Mouse (Mus musculus) CH12.LX (cell line): ENCODE measurements around the gene Slc24a3. TPM values are rescaled to one million over a fixed set of nuclear protein-coding genes. Genes with fewer than 3 reads are reported as not detected.

Experiments
- DNase-seq: peaks from one replicate; pipeline ENCODE4 v3.0.0-alpha.2; 2013; ENCODE audit errors: extremely low read depth
- H3K27ac ChIP-seq: 2 replicates; pipeline ENCODE4 v1.5.1; 2012; ENCODE audit warnings: low read depth, mild to moderate bottlenecking, control low read depth, moderate library complexity; ENCODE audit not compliant: insufficient read depth
- H3K27me3 ChIP-seq: replicated peaks from 2 replicates; pipeline ENCODE3; 2012; ENCODE audit warnings: inconsistent platforms
- H3K36me3 ChIP-seq, 2 experiments: replicated peaks in 1 of 2; 2 replicates each; pipeline versions ENCODE3 to v1.6.1; 2012; ENCODE audit warnings: inconsistent platforms in 1 of 2, low read length in 1 of 2, mild to moderate bottlenecking in 1 of 2, mixed read lengths in 1 of 2, moderate library complexity in 1 of 2; ENCODE audit not compliant: control insufficient read depth in 1 of 2, insufficient read depth in 1 of 2
- H3K4me1 ChIP-seq, 2 experiments: 2 replicates each; pipeline ENCODE4 v1.6.1; 2012; ENCODE audit warnings: inconsistent platforms in 1 of 2, moderate library complexity in 1 of 2; ENCODE audit not compliant: insufficient read depth in 2 of 2, control insufficient read depth in 1 of 2
- H3K4me2 ChIP-seq: 2 replicates; pipeline ENCODE4 v1.6.1; 2012; ENCODE audit warnings: low read depth, mild to moderate bottlenecking, control low read depth; ENCODE audit not compliant: poor library complexity, insufficient read depth, severe bottlenecking
- H3K4me3 ChIP-seq, 3 experiments: fragments of 150-350 bp in 1 of 3; sonication (generic) in 1 of 3; replicated peaks in 1 of 3; 2 replicates each; pipeline versions ENCODE3 to v1.5.1; 2011 to 2012; ENCODE audit warnings: low read depth in 2 of 3, low read length in 2 of 3, mild to moderate bottlenecking in 2 of 3, moderate library complexity in 2 of 3, control low read depth in 1 of 3, improper control_type of control experiment in 1 of 3, inconsistent platforms in 1 of 3, mixed read lengths in 1 of 3; ENCODE audit not compliant: poor library complexity in 1 of 3
- H3K79me2 ChIP-seq: replicated peaks from 2 replicates; pipeline ENCODE4 v1.6.1; 2012; ENCODE audit warnings: mild to moderate bottlenecking, moderate library complexity; ENCODE audit not compliant: control insufficient read depth, poor library complexity, insufficient read depth, severe bottlenecking; ENCODE audit errors: extremely low read depth
- H3K9ac ChIP-seq: 2 replicates; pipeline ENCODE4 v1.6.1; 2012; ENCODE audit warnings: low read depth, mild to moderate bottlenecking, control low read depth, moderate library complexity; ENCODE audit not compliant: insufficient read depth
- H3K9me3 ChIP-seq: replicated peaks from 2 replicates; pipeline ENCODE3; 2012; ENCODE audit warnings: low read length, inconsistent platforms, mixed read lengths
- CHD2 ChIP-seq: IDR thresholded peaks from 2 replicates; pipeline ENCODE4 v1.6.1; 2011; ENCODE audit warnings: low read length, improper control_type of control experiment
- CTCF ChIP-seq, 2 experiments: IDR thresholded peaks in 1 of 2; conservative IDR thresholded peaks in 1 of 2; 2 replicates each; pipeline ENCODE4 v1.5.1; 2011 to 2012; ENCODE audit warnings: low read depth in 2 of 2, low read length in 2 of 2, improper control_type of control experiment in 1 of 2, inconsistent platforms in 1 of 2, mild to moderate bottlenecking in 1 of 2, moderate library complexity in 1 of 2
- ELF1 ChIP-seq: IDR thresholded peaks from 2 replicates; pipeline ENCODE4 v1.6.1; 2014; ENCODE audit warnings: low read depth, mild to moderate bottlenecking, inconsistent platforms, low read length, improper control_type of control experiment
- ETS1 ChIP-seq: conservative IDR thresholded peaks from 2 replicates; pipeline ENCODE4 v1.6.1; 2012; ENCODE audit warnings: low read depth, mild to moderate bottlenecking, inconsistent platforms, low read length, improper control_type of control experiment, moderate library complexity
- GABPA ChIP-seq: IDR thresholded peaks from 2 replicates; pipeline ENCODE4 v1.6.1; 2012; ENCODE audit warnings: low read depth, low read length, improper control_type of control experiment, inconsistent platforms; ENCODE audit not compliant: insufficient replicate concordance
- HCFC1 ChIP-seq: IDR thresholded peaks from 2 replicates; pipeline ENCODE4 v1.6.1; 2012; ENCODE audit warnings: low read depth, mild to moderate bottlenecking, inconsistent platforms, low read length, improper control_type of control experiment
- JUN ChIP-seq: IDR thresholded peaks from 2 replicates; pipeline ENCODE4 v1.6.1; 2011; ENCODE audit warnings: low read depth, mild to moderate bottlenecking, low read length, improper control_type of control experiment, moderate library complexity; ENCODE audit not compliant: insufficient read depth
- JUND ChIP-seq: conservative IDR thresholded peaks from 2 replicates; pipeline ENCODE4 v1.6.1; 2011; ENCODE audit warnings: low read depth, low read length, improper control_type of control experiment
- MAFK ChIP-seq: IDR thresholded peaks from 2 replicates; pipeline ENCODE4 v1.6.1; 2011; ENCODE audit warnings: low read length, improper control_type of control experiment; ENCODE audit not compliant: insufficient replicate concordance
- MAX ChIP-seq: IDR thresholded peaks from 2 replicates; pipeline ENCODE4 v1.6.1; 2011; ENCODE audit warnings: low read length, improper control_type of control experiment
- MEF2A ChIP-seq: IDR thresholded peaks from 2 replicates; pipeline ENCODE4 v1.6.1; 2014; ENCODE audit warnings: low read depth, mild to moderate bottlenecking, inconsistent platforms, low read length, improper control_type of control experiment, borderline replicate concordance
- MYC ChIP-seq: IDR thresholded peaks from 2 replicates; pipeline ENCODE4 v1.6.1; 2011; ENCODE audit warnings: low read depth, mild to moderate bottlenecking, improper control_type of control experiment, low read length
- NELFE ChIP-seq: IDR thresholded peaks from 2 replicates; pipeline ENCODE4 v1.6.1; 2011; ENCODE audit warnings: low read depth, low read length, improper control_type of control experiment
- NRF1 ChIP-seq: IDR thresholded peaks from 2 replicates; pipeline ENCODE4 v1.6.1; 2014; ENCODE audit warnings: low read depth, mild to moderate bottlenecking, inconsistent platforms, low read length, improper control_type of control experiment, moderate library complexity
- POLR2A ChIP-seq: IDR thresholded peaks from 2 replicates; pipeline ENCODE4 v1.6.1; 2011; ENCODE audit warnings: low read depth, mild to moderate bottlenecking, improper control_type of control experiment, low read length
- POLR2AphosphoS2 ChIP-seq: IDR thresholded peaks from 2 replicates; pipeline ENCODE4 v1.6.1; 2011; ENCODE audit warnings: low read depth, low read length, improper control_type of control experiment
- RAD21 ChIP-seq: IDR thresholded peaks from 2 replicates; pipeline ENCODE4 v1.6.1; 2011; ENCODE audit warnings: low read depth, mild to moderate bottlenecking, low read length, improper control_type of control experiment, moderate library complexity
- SIN3A ChIP-seq: IDR thresholded peaks from 2 replicates; pipeline ENCODE4 v1.6.1; 2012; ENCODE audit warnings: low read length, improper control_type of control experiment, inconsistent platforms
- SMC3 ChIP-seq: IDR thresholded peaks from 2 replicates; pipeline ENCODE4 v1.6.1; 2011; ENCODE audit warnings: low read depth, low read length, improper control_type of control experiment
- TCF12 ChIP-seq: IDR thresholded peaks from 2 replicates; pipeline ENCODE4 v1.6.1; 2014; ENCODE audit warnings: low read depth, mild to moderate bottlenecking, inconsistent platforms, low read length, improper control_type of control experiment
- USF1 ChIP-seq: IDR thresholded peaks from 2 replicates; pipeline ENCODE4 v1.6.1; 2014; ENCODE audit warnings: low read depth, mild to moderate bottlenecking, inconsistent platforms, low read length, improper control_type of control experiment
- ZMIZ1 ChIP-seq: IDR thresholded peaks from 2 replicates; pipeline ENCODE4 v1.6.1; 2012; ENCODE audit warnings: low read depth, mild to moderate bottlenecking, inconsistent platforms, low read length, improper control_type of control experiment
- ZNF384 ChIP-seq: IDR thresholded peaks from 2 replicates; pipeline ENCODE4 v1.6.1; 2012; ENCODE audit warnings: low read depth, low read length, improper control_type of control experiment, inconsistent platforms
- dilution Hi-C: fragments of 300-500 bp; cut with MboI; formaldehyde crosslinking; loops from 2 replicates; pipeline ENCODE4 v1.14.3; 2020; ENCODE audit warnings: low sequenced_read_pairs; ENCODE audit not compliant: extremely low pct_unique_long_range_greater_than_20kb, extremely low pct_ligation_motif_present
- in situ Hi-C: fragments of 300-500 bp; cut with MboI; formaldehyde crosslinking; loops from 3 replicates; pipeline ENCODE4 v1.14.3; 2019; ENCODE audit warnings: low sequenced_read_pairs, low pct_ligation_motif_present, low pct_unique_long_range_greater_than_20kb, mixed read lengths
- polyA plus RNA-seq: library from polyadenylated mRNA; unstranded; fragments of >175 nt; gene quantifications from 2 replicates; pipeline ENCODE4 v1.2.1, GENCODE M21; 2012; ENCODE audit warnings: low read depth; ENCODE audit not compliant: insufficient read length
- total RNA-seq, 2 experiments: library from RNA; depleted of rRNA; stranded (reverse); fragments of 300-350 nt in 1 of 2; fragments of >200 nt in 1 of 2; gene quantifications; 2 replicates each; pipeline ENCODE4 v1.2.3; 2012 to 2014

Gene Slc24a3
- total and polyA plus RNA-seq, 3 experiments, result not detected

DNA sequence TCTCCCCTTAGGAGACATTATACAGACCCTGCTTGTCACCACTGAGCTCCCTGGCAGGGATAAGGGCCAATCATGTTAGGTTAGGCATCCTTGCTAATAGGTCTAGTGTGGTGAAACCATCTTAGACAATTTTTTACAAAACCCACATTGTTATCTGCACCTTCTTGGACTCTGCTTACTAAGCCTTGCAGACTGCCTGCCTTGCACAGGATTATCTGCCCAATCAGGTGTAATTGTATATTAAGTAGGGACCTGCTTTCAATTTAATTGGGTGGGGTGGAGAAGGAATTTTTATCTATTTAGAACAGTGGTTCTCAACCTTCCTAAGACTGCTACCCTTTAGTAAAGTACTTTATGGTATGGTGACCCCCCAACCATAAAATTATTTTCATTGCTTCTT lies 394.9 kb downstream of the Slc24a3 start:
- Histone ChIP-seq H3K4me2 (no peak overlapping the region), H3K4me3 (no peak overlapping the region), H3K27ac (no peak overlapping the region), H3K4me1 (peaks cover 0 to 5% of the 10 kb centered on the region in 2 experiments; a peak in 2 of 4 replicates), H3K9me3 (no peaks in the 10 kb centered on the region), H3K36me3 (no peaks in the 10 kb centered on the region), H3K9ac (no peak overlapping the region), H3K27me3 (no peaks in the 10 kb centered on the region), H3K79me2 (no peaks in the 10 kb centered on the region)
- TF ChIP-seq MEF2A, result no peak
- TF ChIP-seq HCFC1, result no peak
- no peak for TF ChIP-seq POLR2AphosphoS2
- TF ChIP-seq ELF1, result no peak
- no peak for TF ChIP-seq ZMIZ1
- no peak for TF ChIP-seq MAFK
- no peak for TF ChIP-seq NRF1
- TF ChIP-seq POLR2A, result no peak
- no peak for TF ChIP-seq MYC
- no peak for TF ChIP-seq USF1
- no peak for TF ChIP-seq NELFE
- TF ChIP-seq JUND, result no peak
- TF ChIP-seq CHD2, result no peak
- no peak for TF ChIP-seq GABPA
- TF ChIP-seq JUN, result no peak
- DNase-seq, result no peak
- dilution Hi-C loops (no loop called here), in situ Hi-C loops (no loop called here)

DNA sequence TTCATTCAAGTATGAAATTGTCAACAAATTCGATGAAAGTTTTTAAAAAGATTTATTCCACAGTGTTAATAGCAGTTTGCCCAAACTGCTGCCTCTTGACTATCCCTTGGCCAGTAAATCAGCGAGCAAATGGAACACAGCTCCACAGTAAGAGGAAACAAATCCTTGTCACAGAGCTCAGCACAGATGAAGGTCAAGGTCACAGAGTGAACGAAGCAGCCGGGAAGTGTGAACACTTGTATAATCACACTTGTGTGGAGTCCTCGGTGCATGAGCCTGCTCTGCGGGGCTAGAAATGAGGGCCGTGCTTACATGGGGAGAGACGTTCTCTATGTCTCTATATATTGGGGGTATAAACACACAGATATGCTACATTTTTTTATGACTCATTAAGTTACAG lies 397.0 kb downstream of the Slc24a3 start:
- Histone ChIP-seq H3K79me2 (no peaks in the 10 kb centered on the region), H3K9me3 (no peaks in the 10 kb centered on the region), H3K9ac (no peak overlapping the region), H3K4me1 (peaks cover 0 to 5% of the 10 kb centered on the region in 2 experiments; a peak in 2 of 4 replicates), H3K36me3 (no peaks in the 10 kb centered on the region), H3K27ac (no peak overlapping the region)
- TF ChIP-seq ETS1, result no peak
- TF ChIP-seq POLR2AphosphoS2, result no peak
- TF ChIP-seq ZMIZ1, result no peak
- TF ChIP-seq USF1, result no peak
- TF ChIP-seq RAD21, result no peak
- no peak for TF ChIP-seq MAFK
- no peak for TF ChIP-seq SMC3
- TF ChIP-seq JUN, result no peak
- TF ChIP-seq CTCF (conservative IDR thresholded peaks at IDR 0.05 in 1 of 2, IDR thresholded peaks at IDR 0.05 in 1 of 2; ENCODE audit: low read depth in 2 of 2, low read length in 2 of 2), result no peak
- no peak for TF ChIP-seq MYC
- TF ChIP-seq POLR2A, result no peak
- no peak for TF ChIP-seq MAX
- TF ChIP-seq TCF12, result no peak
- no peak for TF ChIP-seq MEF2A
- TF ChIP-seq ZNF384, result no peak
- TF ChIP-seq SIN3A, result no peak
- TF ChIP-seq, all 38 proteins: peak for 0
- Histone ChIP-seq H3K4me2 (no peak overlapping the region), H3K27me3 (no peaks in the 10 kb centered on the region), H3K4me3 (no peak overlapping the region)
- in situ Hi-C loops (no loop called here), dilution Hi-C loops (no loop called here)
- DNase-seq, result no peak
